Mouse (Mus musculus) A20 (cell line): ENCODE measurements around the gene Baz2b.

Experiments
- DNase-seq: peaks from one replicate; pipeline ENCODE4 v3.0.0-alpha.2; 2011; ENCODE audit warnings: low read depth, low spot score

Baz2b gene

GRCm38 (mm10) chr2:60050667-60051460 lies 158.8 kb downstream of the Baz2b start:
- no peak for DNase-seq

- no peak for DNase-seq
Measured at GRCm38 (mm10) chr2:60049889-60050288, 159.8 kb downstream of the Baz2b start.

GRCm38 (mm10) chr2:60049351-60049750 lies 160.3 kb downstream of the Baz2b start:
- no peak for DNase-seq

- DNase-seq, result peak; percentile 77
Measured at GRCm38 (mm10) chr2:60045995-60046394, 163.6 kb downstream of the Baz2b start.

- peak; percentile 48 for DNase-seq
Measured at GRCm38 (mm10) chr2:60044988-60045387, 164.7 kb downstream of the Baz2b start.

GRCm38 (mm10) chr2:60044540-60044939 lies 165.1 kb downstream of the Baz2b start:
- no peak for DNase-seq

GRCm38 (mm10) chr2:60042699-60043098 lies 166.9 kb downstream of the Baz2b start:
- DNase-seq, result no peak

GRCm38 (mm10) chr2:60041485-60042274 lies 168.0 kb downstream of the Baz2b start:
- DNase-seq, result no peak

- DNase-seq, result no peak
Measured at GRCm38 (mm10) chr2:60040162-60040561, 169.5 kb downstream of the Baz2b start.

- DNase-seq, result peak; percentile 76
Measured at GRCm38 (mm10) chr2:60037011-60037551, 172.6 kb downstream of the Baz2b start.

GRCm38 (mm10) chr2:60036361-60036760 lies 173.3 kb downstream of the Baz2b start:
- DNase-seq, result no peak

GRCm38 (mm10) chr2:60030991-60031390 lies 178.6 kb downstream of the Baz2b start:
- no peak for DNase-seq

GRCm38 (mm10) chr2:60029020-60029419 lies 180.6 kb downstream of the Baz2b start:
- DNase-seq, result no peak

GRCm38 (mm10) chr2:60027166-60027565 lies 182.5 kb downstream of the Baz2b start:
- DNase-seq, result no peak

GRCm38 (mm10) chr2:60026554-60026953 lies 183.1 kb downstream of the Baz2b start:
- DNase-seq, result no peak

- no peak for DNase-seq
Measured at GRCm38 (mm10) chr2:60023777-60024176, 185.9 kb downstream of the Baz2b start.

- DNase-seq, result no peak
Measured at GRCm38 (mm10) chr2:60021556-60021955, 188.1 kb downstream of the Baz2b start.

GRCm38 (mm10) chr2:60021138-60021537 lies 188.5 kb downstream of the Baz2b start:
- no peak for DNase-seq

GRCm38 (mm10) chr2:60019546-60020250 lies 189.9 kb downstream of the Baz2b start:
- DNase-seq, result peak; percentile 85

- peak; percentile 85 for DNase-seq
Measured at GRCm38 (mm10) chr2:60018875-60019501, 190.7 kb downstream of the Baz2b start.

- no peak for DNase-seq
Measured at GRCm38 (mm10) chr2:60011526-60011925, 198.1 kb downstream of the Baz2b start.
